Mouse (Mus musculus): ENCODE measurements around the gene Tram2. TPM values are rescaled to one million over a fixed set of nuclear protein-coding genes. Genes with fewer than 3 reads are reported as not detected.

Gene Tram2
- total RNA-seq, 2 experiments from 2014 or later: 1.0 to 1.3 TPM

GRCm38 (mm10) chr1:20984103-20984502 lies 94.9 kb downstream of the Tram2 start:
- no peak overlapping the region for H3K27ac ChIP-seq
- H3K4me3 ChIP-seq: no peak overlapping the region
- intact Hi-C loops (cut with DNase I): loop anchor here (5.0 kb wide), 1 partner anchor 47 kb away; no protein-coding TSS in a partner anchor
- peak; percentile 30 for TF ChIP-seq CTCF (IDR thresholded peaks at IDR 0.05)
- no peak for DNase-seq (ENCODE audit: extremely low spot score in 1 of 2, low spot score in 2 of 2)

- intact Hi-C loops (cut with DNase I): loop anchor here (5.0 kb wide), 1 partner anchor 44 kb away; no protein-coding TSS in a partner anchor
- TF ChIP-seq CTCF (IDR thresholded peaks at IDR 0.05): no peak
These were observed 97.3 kb downstream of the Tram2 start for GRCm38 (mm10) chr1:20981764-20982163.

GRCm38 (mm10) chr1:20980553-20980952 lies 98.5 kb downstream of the Tram2 start:
- no peak for DNase-seq (ENCODE audit: extremely low spot score in 1 of 2, low spot score in 2 of 2)
- Histone ChIP-seq H3K4me3 (no peak overlapping the region), H3K27ac (no peak overlapping the region)
- intact Hi-C loops (cut with DNase I): loop anchor here (5.0 kb wide), 1 partner anchor 43 kb away; no protein-coding TSS in a partner anchor
- TF ChIP-seq CTCF (IDR thresholded peaks at IDR 0.05): no peak

More at GRCm38 (mm10) chr1:20981764-20982163, 97.3 kb downstream of the Tram2 start:
- no peak for DNase-seq (ENCODE audit: extremely low spot score in 1 of 2, low spot score in 2 of 2)
- Histone ChIP-seq H3K4me3 (no peak overlapping the region), H3K27ac (no peak overlapping the region)

GRCm38 (mm10) chr1:20974341-20975135 lies 104.5 kb downstream of the Tram2 start:
- TF ChIP-seq CTCF (IDR thresholded peaks at IDR 0.05): peak; percentile 7
- intact Hi-C loops (cut with DNase I): no loop called here
- H3K4me3 ChIP-seq: no peak overlapping the region
- no peak for DNase-seq (ENCODE audit: extremely low spot score in 1 of 2, low spot score in 2 of 2)
- H3K27ac ChIP-seq: no peak overlapping the region

GRCm38 (mm10) chr1:20973389-20973788 lies 105.6 kb downstream of the Tram2 start:
- no peak for DNase-seq (ENCODE audit: extremely low spot score in 1 of 2, low spot score in 2 of 2)
- intact Hi-C loops (cut with DNase I): no loop called here
- Histone ChIP-seq H3K27ac (no peak overlapping the region), H3K4me3 (no peak overlapping the region)
- no peak for TF ChIP-seq CTCF (IDR thresholded peaks at IDR 0.05)

- no peak overlapping the region for H3K27ac ChIP-seq
- no peak overlapping the region for H3K4me3 ChIP-seq
- TF ChIP-seq CTCF (IDR thresholded peaks at IDR 0.05): no peak
- no peak for DNase-seq (ENCODE audit: extremely low spot score in 1 of 2, low spot score in 2 of 2)
- intact Hi-C loops (cut with DNase I): no loop called here
These were observed 109.4 kb downstream of the Tram2 start for GRCm38 (mm10) chr1:20969642-20970041.

GRCm38 (mm10) chr1:20954876-20955275 lies 124.2 kb downstream of the Tram2 start:
- no peak overlapping the region for H3K27ac ChIP-seq
- H3K4me3 ChIP-seq: no peak overlapping the region
- intact Hi-C loops (cut with DNase I): loop anchor here (5.0 kb wide), 1 partner anchor 147 kb away; no protein-coding TSS in a partner anchor
- no peak for DNase-seq (ENCODE audit: extremely low spot score in 1 of 2, low spot score in 2 of 2)
- no peak for TF ChIP-seq CTCF (IDR thresholded peaks at IDR 0.05)

- no peak for TF ChIP-seq CTCF (IDR thresholded peaks at IDR 0.05)
- Histone ChIP-seq H3K4me3 (peak overlapping the region; percentile 61), H3K27ac (peak overlapping the region; percentile 95)
- no peak for DNase-seq (ENCODE audit: extremely low spot score in 1 of 2, low spot score in 2 of 2)
- intact Hi-C loops (cut with DNase I): loop anchor here (2.0 to 5.0 kb wide), 2 partner anchors 127 to 151 kb away; partner anchors contain the start of gene Tram2
These were observed 127.2 kb downstream of the Tram2 start for GRCm38 (mm10) chr1:20951799-20952198.

GRCm38 (mm10) chr1:20951300-20951763 lies 127.7 kb downstream of the Tram2 start, which contains the start of gene Efhc1:
Efhc1 (plus strand) TSS chr1:20951626.
- intact Hi-C loops (cut with DNase I): loop anchor here (2.0 to 5.0 kb wide), 2 partner anchors 127 to 151 kb away; partner anchors contain the start of gene Tram2
- Histone ChIP-seq H3K27ac (peak within 1 kb of the TSS; percentile 95), H3K4me3 (peak within 1 kb of the TSS; percentile 61)
- DNase-seq (ENCODE audit: extremely low spot score in 1 of 2, low spot score in 2 of 2): peak; percentile 90 to 92
- TF ChIP-seq CTCF (IDR thresholded peaks at IDR 0.05): no peak; the same call in 1 of the 2 replicates

Other genes with a start within 250 kb of the Tram2 start
- gene Paqr8, start 188.6 kb downstream of the Tram2 start, total RNA-seq (2021): 100 to 1,000 TPM; 128 to 135 TPM
- gene Efhc1, start 127.6 kb downstream of the Tram2 start, total RNA-seq (2021): 1 to 10 TPM; 1.3 to 1.9 TPM
- 10 to 100 TPM; 46.6 to 47.4 TPM for gene Tmem14a, start 139.3 kb upstream of the Tram2 start, total RNA-seq (2021)
- gene Gsta3, start 161.4 kb upstream of the Tram2 start, total RNA-seq (2021): 1 to 10 TPM; 1.6 to 1.7 TPM

Measured in left cerebral cortex, adult 2 months (tissue).